Mouse (Mus musculus) c-Kit-positive CD71-positive TER-119-positive erythroid progenitor cells, embryonic 14.5 days (primary cell): Measurements from ENCODE around the gene Sntg2.

Experiments
- DNase-seq: peaks from one replicate; pipeline ENCODE4 v3.0.0-alpha.2; 2013; ENCODE audit warnings: low spot score

The Sntg2 gene

GRCm38 (mm10) chr12:30201031-30201430 is 172.1 kb downstream of the Sntg2 start:
- DNase-seq: no peak

- no peak for DNase-seq
These were observed 172.6 kb downstream of the Sntg2 start for GRCm38 (mm10) chr12:30200621-30201020.

GRCm38 (mm10) chr12:30199735-30200134 is 173.4 kb downstream of the Sntg2 start:
- no peak for DNase-seq

- no peak for DNase-seq
These were observed 174.9 kb downstream of the Sntg2 start for GRCm38 (mm10) chr12:30198250-30198649.

- no peak for DNase-seq
These were observed 191.5 kb downstream of the Sntg2 start for GRCm38 (mm10) chr12:30181721-30182120.

- no peak for DNase-seq
These were observed 193.6 kb downstream of the Sntg2 start for GRCm38 (mm10) chr12:30179623-30180022.

- no peak for DNase-seq
These were observed 195.2 kb downstream of the Sntg2 start for GRCm38 (mm10) chr12:30177966-30178365.

GRCm38 (mm10) chr12:30177529-30177928 is 195.6 kb downstream of the Sntg2 start:
- DNase-seq: no peak

- DNase-seq: no peak
These were observed 204.7 kb downstream of the Sntg2 start for GRCm38 (mm10) chr12:30168491-30168890.

GRCm38 (mm10) chr12:30164538-30164937 is 208.6 kb downstream of the Sntg2 start:
- no peak for DNase-seq

GRCm38 (mm10) chr12:30164005-30164404 is 209.2 kb downstream of the Sntg2 start:
- DNase-seq: no peak

- no peak for DNase-seq
These were observed 211.3 kb downstream of the Sntg2 start for GRCm38 (mm10) chr12:30161731-30162406.

- no peak for DNase-seq
These were observed 212.7 kb downstream of the Sntg2 start for GRCm38 (mm10) chr12:30160475-30160874.

- DNase-seq: no peak
These were observed 213.4 kb downstream of the Sntg2 start for GRCm38 (mm10) chr12:30159788-30160187.

GRCm38 (mm10) chr12:30154079-30154673 is 219.0 kb downstream of the Sntg2 start:
- no peak for DNase-seq

- DNase-seq: no peak
These were observed 231.1 kb downstream of the Sntg2 start for GRCm38 (mm10) chr12:30142085-30142484.

- DNase-seq: no peak
These were observed 240.7 kb downstream of the Sntg2 start, which contains the start of gene Tpo for GRCm38 (mm10) chr12:30132524-30132923. TSS of gene Tpo (minus strand) at chr12:30132624.

- DNase-seq: no peak
These were observed 243.8 kb downstream of the Sntg2 start for GRCm38 (mm10) chr12:30129411-30129716.

GRCm38 (mm10) chr12:30128561-30129410 is 244.4 kb downstream of the Sntg2 start:
- peak; percentile 2 for DNase-seq
